In the genomic region with DNA sequence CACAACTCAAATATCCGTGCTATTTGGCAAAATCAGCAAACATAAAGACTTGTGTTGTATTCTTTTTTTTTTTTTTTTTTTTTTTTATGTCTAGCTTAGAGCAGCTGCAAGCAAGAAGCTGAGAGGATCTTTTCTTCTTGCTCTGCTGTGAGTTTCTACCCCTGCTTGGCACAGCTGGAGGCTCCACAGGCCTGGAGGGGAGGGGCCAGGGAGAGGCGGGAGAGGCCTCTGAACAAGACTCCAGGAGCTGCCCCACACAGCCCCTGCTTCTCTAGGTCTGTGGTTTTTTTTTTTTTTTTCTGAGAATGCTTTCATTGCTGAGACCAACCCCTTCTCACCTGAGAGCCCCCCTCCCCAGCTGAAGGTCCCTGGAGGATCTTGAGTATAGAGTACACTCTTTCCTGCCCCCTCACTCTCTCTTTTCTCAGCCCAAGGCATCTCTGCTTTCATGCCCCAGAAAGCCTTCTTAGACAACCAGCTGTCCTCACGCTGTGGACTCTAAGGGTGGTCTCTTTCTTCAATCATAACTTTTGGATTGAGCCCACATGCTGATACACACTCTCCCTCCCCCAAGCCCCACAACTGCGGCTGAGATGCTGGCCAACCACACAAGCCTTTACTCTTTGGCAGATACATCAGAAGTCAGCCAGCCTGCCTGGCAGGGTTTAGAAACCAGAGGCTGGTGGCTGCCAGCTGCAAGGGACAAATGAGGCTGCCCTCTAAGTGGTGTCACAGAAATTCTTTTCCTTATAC, we compare ENCODE assay signal across 8 mouse cellular contexts.
DNase-seq lines count a peak whose midpoint lies in the region; ATAC-seq and TF ChIP-seq lines count a peak whose summit lies in the region.

No protein-coding gene starts in this region.

- ATAC-seq in midbrain, embryonic 13.5 days, result peak; percentile 84

- H3K4me2 ChIP-seq in midbrain, embryonic 13.5 days (replicated peaks), result no peak overlapping the region

- H3K27ac ChIP-seq in midbrain, embryonic 13.5 days, result no peak overlapping the region

- H3K36me3 ChIP-seq in midbrain, embryonic 13.5 days, result no peaks in the 10 kb centered on the region

- peak; percentile 55 to 59 for DNase-seq in heart, postnatal 10 days
- no peak for DNase-seq in heart, postnatal 36 days
- peak; percentile 50 for DNase-seq in brain, embryonic 14.5 days (ENCODE audit: low read depth)
- DNase-seq in gastrocnemius, postnatal 4 days (ENCODE audit: low spot score in 2 of 2), result peak; percentile 25 to 56
- no peak for DNase-seq in ovary, postnatal 10 days (ENCODE audit: low spot score)
- DNase-seq in layer of hippocampus, postnatal 36 days, result no peak
- DNase-seq in kidney, postnatal 36 days, result no peak

- H3K9ac ChIP-seq in midbrain, embryonic 13.5 days (replicated peaks), result no peak overlapping the region

- intact Hi-C loops in heart, postnatal 10 days (cut with DNase I), result loop anchor here (10.0 kb wide), 3 partner anchors 245 to 485 kb away; a partner anchor contains a TSS
- intact Hi-C loops in heart, postnatal 36 days (cut with DNase I), result loop anchor here (10.0 kb wide), 1 partner anchor 245 kb away; a partner anchor contains a TSS

- 15% methylated on average over 4 of the region's 4 CpGs for WGBS in midbrain, embryonic 13.5 days

- TF ChIP-seq CTCF in brain, embryonic 14.5 days (IDR thresholded peaks at IDR 0.05; ENCODE audit: borderline replicate concordance, extremely low read depth, insufficient read depth, insufficient read length), result no peak

- no peaks in the 10 kb centered on the region for H3K9me3 ChIP-seq in midbrain, embryonic 13.5 days

- TF ChIP-seq POLR2A in brain, embryonic 14.5 days (IDR thresholded peaks at IDR 0.05; ENCODE audit: borderline replicate concordance, extremely low read depth, insufficient read depth, insufficient read length, poor library complexity, severe bottlenecking), result no peak

- H3K4me3 ChIP-seq in midbrain, embryonic 13.5 days (replicated peaks), result no peak overlapping the region

- H3K4me1 ChIP-seq in midbrain, embryonic 13.5 days (replicated peaks), result peaks cover 14% of the 10 kb centered on the region

- no peaks in the 10 kb centered on the region for H3K27me3 ChIP-seq in midbrain, embryonic 13.5 days

Comparison
In these comparisons a context has a peak if more than half of its experiments do, and no peak if none do; other contexts are left out.
1. DNase-seq: peak in heart, postnatal 10 days (2 of 2), brain, embryonic 14.5 days (single experiment) and gastrocnemius, postnatal 4 days (2 of 2); none in heart, postnatal 36 days (0 of 2), ovary, postnatal 10 days (single experiment), layer of hippocampus, postnatal 36 days (0 of 2) and kidney, postnatal 36 days (0 of 2).